ENCODE assay signal across 22 mouse cellular contexts in the genomic region with DNA sequence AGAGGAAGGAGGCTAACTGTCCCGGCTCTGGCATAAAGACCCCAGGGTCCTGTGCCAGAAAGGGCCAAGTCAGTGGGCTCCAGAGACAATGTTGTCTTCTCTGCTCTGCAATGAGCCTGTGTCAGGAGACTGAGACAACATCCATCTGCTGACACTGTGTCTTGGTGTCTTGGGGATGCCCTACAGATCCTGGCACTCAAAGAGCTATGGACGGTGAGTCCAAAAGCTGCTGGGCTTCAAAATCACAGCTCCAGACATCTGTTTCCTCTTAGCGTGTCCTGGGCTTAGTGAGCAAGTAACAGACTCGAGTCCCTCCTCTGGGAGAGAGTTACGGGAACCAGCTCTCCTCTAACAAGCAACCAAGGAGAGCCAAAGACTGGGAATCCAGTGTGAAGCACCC. TPM values are rescaled to one million over a fixed set of nuclear protein-coding genes. Genes with fewer than 3 reads are reported as not detected.
DNase-seq lines count a peak whose midpoint lies in the region; ATAC-seq and TF ChIP-seq lines count a peak whose summit lies in the region.
"Had no signal": no experiment of that assay in that cellular context is flagged by ENCODE, and none has a peak within 500 bp of the region (broad histone marks: within the 10 kb centered on the region; RNA-seq: fewer than 3 reads in every experiment).

No protein-coding gene starts in this region.

- 0 out of 2 replicates have a peak, but pooled peaks have one; percentile 6 for ATAC-seq in lung, embryonic 16.5 days (ENCODE audit: low read depth)
- ATAC-seq: activated CD4-positive, CD25-positive, alpha-beta regulatory T cell, adult 4 months; inflammation-experienced regulatory T-cells, adult 6 months; liver, embryonic 12.5 days; midbrain, embryonic 13.5 days; Patski had no signal

- 0 out of 2 replicates have a peak overlapping the region, but pooled peaks have one; percentile 8 for H3K27ac ChIP-seq in lung, embryonic 16.5 days (ENCODE audit: low read length)
- H3K27ac ChIP-seq: embryonic facial prominence, embryonic 15.5 days; forebrain, embryonic 12.5 days; heart, embryonic 15.5 days; hindbrain, embryonic 12.5 days; liver, embryonic 12.5 days; midbrain, embryonic 13.5 days had no signal

- intact Hi-C loops in gastrocnemius, postnatal 14 days (cut with DNase I; ENCODE audit: low total_unique reads) = no loop called here

- TF ChIP-seq CTCF in lung, adult 2 months (IDR thresholded peaks at IDR 0.05; ENCODE audit: insufficient read depth, low read length) = no peak

- no peak for TF ChIP-seq POLR2A in lung, adult 2 months (IDR thresholded peaks at IDR 0.05; ENCODE audit: borderline replicate concordance, extremely low read depth, low read depth, low read length)

- 50% methylated on average over 5 of the region's 5 CpGs for WGBS in lung, embryonic 16.5 days
- 61% methylated on average over 5 of the region's 5 CpGs for WGBS in lung, adult 2 months

- no peaks in the 10 kb centered on the region for H3K9me3 ChIP-seq in lung, embryonic 16.5 days (ENCODE audit: control insufficient read depth, low read length)
- H3K9me3 ChIP-seq: embryonic facial prominence, embryonic 15.5 days; forebrain, embryonic 12.5 days; heart, embryonic 15.5 days; hindbrain, embryonic 12.5 days; liver, embryonic 12.5 days; midbrain, embryonic 13.5 days had no signal

- no peak overlapping the region for H3K9ac ChIP-seq in lung, embryonic 16.5 days (ENCODE audit: low read length)
- H3K9ac ChIP-seq: embryonic facial prominence, embryonic 15.5 days; forebrain, embryonic 12.5 days; heart, embryonic 15.5 days; hindbrain, embryonic 12.5 days; liver, embryonic 12.5 days; midbrain, embryonic 13.5 days had no signal

- H3K4me3 ChIP-seq in lung, embryonic 16.5 days (ENCODE audit: low read length) = no peak overlapping the region
- H3K4me3 ChIP-seq in lung, adult 2 months (replicated peaks; ENCODE audit: extremely low read depth, low read depth, low read length) = no peak overlapping the region
- H3K4me3 ChIP-seq: embryonic facial prominence, embryonic 15.5 days; forebrain, embryonic 12.5 days; heart, embryonic 15.5 days; hindbrain, embryonic 12.5 days; liver, embryonic 12.5 days; midbrain, embryonic 13.5 days had no signal

- no peaks in the 10 kb centered on the region for H3K27me3 ChIP-seq in lung, embryonic 16.5 days (ENCODE audit: control insufficient read depth, insufficient read depth, low read depth, low read length)
- H3K27me3 ChIP-seq: embryonic facial prominence, embryonic 15.5 days; forebrain, embryonic 12.5 days; heart, embryonic 15.5 days; hindbrain, embryonic 12.5 days; liver, embryonic 12.5 days; midbrain, embryonic 13.5 days had no signal

- peaks cover 24% of the 10 kb centered on the region for H3K4me1 ChIP-seq in lung, embryonic 16.5 days (replicated peaks; ENCODE audit: control insufficient read depth, insufficient read depth, low read length)
- no peaks in the 10 kb centered on the region; the same call in 1 of the 2 replicates for H3K4me1 ChIP-seq in lung, adult 2 months (ENCODE audit: control insufficient read depth, insufficient read depth, low read length)
- H3K4me1 ChIP-seq: forebrain, embryonic 12.5 days; heart, embryonic 15.5 days; hindbrain, embryonic 12.5 days; liver, embryonic 12.5 days; midbrain, embryonic 13.5 days had no signal

- no peak overlapping the region for H3K4me2 ChIP-seq in lung, embryonic 16.5 days (ENCODE audit: low read depth, low read length)
- H3K4me2 ChIP-seq: embryonic facial prominence, embryonic 15.5 days; forebrain, embryonic 12.5 days; heart, embryonic 15.5 days; hindbrain, embryonic 12.5 days; liver, embryonic 12.5 days; midbrain, embryonic 13.5 days had no signal

- peak; percentile 36 for DNase-seq in gastrocnemius, adult 18-20 months (ENCODE audit: low spot score)
- DNase-seq in gastrocnemius, postnatal 10 days = no peak
- DNase-seq in lung, adult 2 months = no peak
- DNase-seq in gastrocnemius, postnatal 14 days = peak; percentile 40
- DNase-seq in skeletal muscle tissue, adult 2 months (ENCODE audit: low read depth, low spot score) = peak; percentile 58
- no peak for DNase-seq in layer of hippocampus, postnatal 36 days
- DNase-seq: adrenal gland, postnatal 14 days; cerebellum, adult 18-20 months; cerebellum, postnatal 36 days; kidney, adult 8-10 months; right cerebral cortex, postnatal 25 days; thymus, postnatal 4 days had no signal

- H3K36me3 ChIP-seq in lung, embryonic 16.5 days (ENCODE audit: control insufficient read depth, insufficient read depth, low read length) = no peaks in the 10 kb centered on the region
- H3K36me3 ChIP-seq: embryonic facial prominence, embryonic 15.5 days; forebrain, embryonic 12.5 days; heart, embryonic 15.5 days; hindbrain, embryonic 12.5 days; liver, embryonic 12.5 days; midbrain, embryonic 13.5 days had no signal

RNA-seq across cellular contexts. Expression of a gene that starts 6.2 kb away (rescaled TPM):
- 10 to 100 TPM in 1 of 2 experiments, 1 to 10 TPM in 1; 4.6 to 11.9 TPM for total RNA-seq in gastrocnemius, adult 18-20 months (2021)
- 10 to 100 TPM; 66.4 to 84.2 TPM for total RNA-seq in gastrocnemius, postnatal 10 days (2021)
- 28.6 and 31.5 TPM in 2 replicates for polyA plus RNA-seq in lung, embryonic 16.5 days (2015; fragmentation: Nextera tagmentation; extraction: Ambion mirVana)
- polyA plus RNA-seq in lung, adult 2 months (2012; rRNA removed) = 2.3 and 3.5 TPM in 2 replicates
- total RNA-seq in gastrocnemius, postnatal 14 days (2021) = 10 to 100 TPM; 33.7 to 41.8 TPM
- total RNA-seq in layer of hippocampus, postnatal 36 days (2021) = 1 to 10 TPM; 2.7 to 3.7 TPM
- polyA plus RNA-seq: activated CD4-positive, CD25-positive, alpha-beta regulatory T cell, adult 4 months had no signal

Comparison
In these comparisons a context has a peak if more than half of its experiments do, and no peak if none do; other contexts are left out.
1. DNase-seq: peak in gastrocnemius, adult 18-20 months (single experiment), gastrocnemius, postnatal 14 days (single experiment) and skeletal muscle tissue, adult 2 months (single experiment); none in gastrocnemius, postnatal 10 days (single experiment), lung, adult 2 months (single experiment) and layer of hippocampus, postnatal 36 days (0 of 2).